Mouse (Mus musculus): ENCODE data around the gene Akap13.
A peak's percentile ranks its signal among the peaks of the same experiment; 100 is the strongest.

Gene Akap13

GRCm38 (mm10) chr7:75568883-75569282 is 113.5 kb downstream of the Akap13 start:
- DNase-seq = no peak

- no peak for DNase-seq
Observed at GRCm38 (mm10) chr7:75570218-75570617, 114.9 kb downstream of the Akap13 start.

- no peak for DNase-seq
Observed at GRCm38 (mm10) chr7:75571078-75571477, 115.7 kb downstream of the Akap13 start.

GRCm38 (mm10) chr7:75572127-75572526 is 116.8 kb downstream of the Akap13 start:
- DNase-seq = no peak

GRCm38 (mm10) chr7:75575120-75575649 is 119.9 kb downstream of the Akap13 start:
- no peak for DNase-seq

GRCm38 (mm10) chr7:75575800-75576585 is 120.7 kb downstream of the Akap13 start:
- no peak for DNase-seq

- DNase-seq = no peak
Observed at GRCm38 (mm10) chr7:75576851-75577250, 121.5 kb downstream of the Akap13 start.

- no peak for DNase-seq
Observed at GRCm38 (mm10) chr7:75577353-75577752, 122.0 kb downstream of the Akap13 start.

GRCm38 (mm10) chr7:75578647-75579046 is 123.3 kb downstream of the Akap13 start:
- no peak for DNase-seq

- DNase-seq = no peak
Observed at GRCm38 (mm10) chr7:75582091-75582490, 126.8 kb downstream of the Akap13 start.

- no peak for DNase-seq
Observed at GRCm38 (mm10) chr7:75584100-75584499, 128.8 kb downstream of the Akap13 start.

GRCm38 (mm10) chr7:75585409-75585808 is 130.1 kb downstream of the Akap13 start:
- no peak for DNase-seq

- DNase-seq = no peak
Observed at GRCm38 (mm10) chr7:75586113-75586512, 130.8 kb downstream of the Akap13 start.

- no peak for DNase-seq
Observed at GRCm38 (mm10) chr7:75587727-75588126, 132.4 kb downstream of the Akap13 start.

- no peak for DNase-seq
Observed at GRCm38 (mm10) chr7:75589304-75589973, 134.1 kb downstream of the Akap13 start.

- DNase-seq = no peak
Observed at GRCm38 (mm10) chr7:75591961-75592360, 136.6 kb downstream of the Akap13 start.

- peak; percentile 15 to 29 for DNase-seq
Observed at GRCm38 (mm10) chr7:75594801-75595200, 139.5 kb downstream of the Akap13 start.

- no peak for DNase-seq
Observed at GRCm38 (mm10) chr7:75595268-75595667, 139.9 kb downstream of the Akap13 start.

GRCm38 (mm10) chr7:75596058-75596748 is 140.9 kb downstream of the Akap13 start:
- no peak for DNase-seq

- no peak for DNase-seq
Observed at GRCm38 (mm10) chr7:75597840-75598239, 142.5 kb downstream of the Akap13 start.

- no peak for DNase-seq
Observed at GRCm38 (mm10) chr7:75600360-75601075, 145.2 kb downstream of the Akap13 start.

GRCm38 (mm10) chr7:75607248-75607647 is 151.9 kb downstream of the Akap13 start:
- DNase-seq = no peak

- DNase-seq = no peak
Observed at GRCm38 (mm10) chr7:75608716-75609115, 153.4 kb downstream of the Akap13 start.

Measured in cerebellum, postnatal 25 days (tissue).